ENCODE assay signal across 20 mouse cellular contexts in the genomic region with DNA sequence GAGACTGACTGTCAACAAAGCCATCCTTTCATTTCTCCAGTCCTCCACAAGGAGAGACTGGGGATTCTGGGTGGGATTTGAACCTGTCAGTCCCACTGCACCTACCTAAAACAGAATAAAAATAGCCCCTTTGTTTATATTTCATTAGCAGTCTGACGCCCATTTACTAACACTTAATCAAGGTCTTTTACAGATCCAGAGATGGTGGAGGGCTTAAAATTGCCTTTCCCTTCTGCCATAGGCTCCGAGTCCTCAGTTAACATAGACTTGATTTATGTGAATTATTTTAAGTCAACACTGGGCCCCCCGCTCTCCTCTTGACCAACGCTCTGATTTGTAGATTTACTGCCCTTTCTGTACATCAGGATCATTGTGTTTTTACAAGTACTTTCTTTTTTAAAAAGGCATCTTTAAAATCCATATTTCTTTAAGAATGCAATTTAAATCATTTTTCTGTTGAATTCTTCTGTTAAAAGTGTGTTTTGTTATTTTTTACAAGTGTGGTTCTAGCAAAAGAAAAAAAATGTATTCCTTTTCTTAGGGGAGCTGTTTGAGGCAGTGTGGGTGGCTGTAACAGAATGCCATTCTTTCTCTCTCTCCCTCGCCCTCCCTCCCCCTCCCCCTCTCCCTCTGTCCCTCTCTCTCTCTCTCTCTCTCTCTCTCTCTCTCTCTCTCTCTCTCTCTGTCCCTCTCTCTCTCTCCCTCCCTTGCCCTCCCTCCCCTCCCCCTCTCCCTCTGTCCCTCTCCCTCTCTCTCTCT.
DNase-seq lines count a peak whose midpoint lies in the region; ATAC-seq and TF ChIP-seq lines count a peak whose summit lies in the region.
"Had no signal": no experiment of that assay in that cellular context is flagged by ENCODE, and none has a peak within 500 bp of the region (broad histone marks: within the 10 kb centered on the region; RNA-seq: fewer than 3 reads in every experiment).

No protein-coding gene starts in this region.

- no peak for ATAC-seq in kidney, postnatal 0 days (replicated peaks; ENCODE audit: low FRiP score, low read depth)
- ATAC-seq in limb, embryonic 12.5 days (ENCODE audit: insufficient number of reproducible peaks, insufficient read depth, low FRiP score, low TSS enrichment, low read depth): peak; percentile 59; the same call in 1 of the 2 replicates
- ATAC-seq: forebrain, embryonic 16.5 days; hindbrain, postnatal 0 days had no signal

- no peaks in the 10 kb centered on the region for H3K4me1 ChIP-seq in kidney, postnatal 0 days (replicated peaks; ENCODE audit: insufficient read depth, low read length)
- no peaks in the 10 kb centered on the region for H3K4me1 ChIP-seq in cortical plate, adult 2 months (ENCODE audit: control insufficient read depth, insufficient read depth, low read length)
- no peaks in the 10 kb centered on the region for H3K4me1 ChIP-seq in limb, embryonic 12.5 days (replicated peaks)
- H3K4me1 ChIP-seq: embryonic facial prominence, embryonic 12.5 days; forebrain, embryonic 12.5 days; heart, embryonic 10.5 days; hindbrain, embryonic 13.5 days had no signal

- H3K4me3 ChIP-seq in kidney, postnatal 0 days (replicated peaks; ENCODE audit: low read depth, low read length): no peak overlapping the region
- H3K4me3 ChIP-seq in cortical plate, adult 2 months (ENCODE audit: insufficient read depth, low read length): no peak overlapping the region
- no peak overlapping the region for H3K4me3 ChIP-seq in limb, embryonic 12.5 days (replicated peaks)
- H3K4me3 ChIP-seq: embryonic facial prominence, embryonic 12.5 days; forebrain, embryonic 12.5 days; heart, embryonic 10.5 days; hindbrain, embryonic 13.5 days had no signal

- H3K9ac ChIP-seq in kidney, postnatal 0 days (ENCODE audit: low read depth, low read length): no peak overlapping the region
- H3K9ac ChIP-seq in limb, embryonic 12.5 days (replicated peaks): no peak overlapping the region
- H3K9ac ChIP-seq: embryonic facial prominence, embryonic 12.5 days; forebrain, embryonic 12.5 days; hindbrain, embryonic 13.5 days had no signal

- H3K4me2 ChIP-seq in kidney, postnatal 0 days (ENCODE audit: low read length): no peak overlapping the region
- H3K4me2 ChIP-seq in limb, embryonic 12.5 days: no peak overlapping the region
- H3K4me2 ChIP-seq: embryonic facial prominence, embryonic 12.5 days; forebrain, embryonic 12.5 days; hindbrain, embryonic 13.5 days had no signal

- no peak overlapping the region for H3K27ac ChIP-seq in kidney, postnatal 0 days
- H3K27ac ChIP-seq in cortical plate, adult 2 months (ENCODE audit: insufficient read depth, low read length): peak overlapping the region; percentile 87
- H3K27ac ChIP-seq in limb, embryonic 12.5 days: peak overlapping the region; percentile 35; the same call in 1 of the 2 replicates
- H3K27ac ChIP-seq: embryonic facial prominence, embryonic 12.5 days; forebrain, embryonic 12.5 days; heart, embryonic 10.5 days; hindbrain, embryonic 13.5 days; hindbrain, postnatal 0 days had no signal

- no peaks in the 10 kb centered on the region for H3K36me3 ChIP-seq in kidney, postnatal 0 days (ENCODE audit: insufficient read depth, low read length)
- no peaks in the 10 kb centered on the region for H3K36me3 ChIP-seq in limb, embryonic 12.5 days
- H3K36me3 ChIP-seq: embryonic facial prominence, embryonic 12.5 days; forebrain, embryonic 12.5 days; heart, embryonic 10.5 days; hindbrain, embryonic 13.5 days had no signal

- no peak for TF ChIP-seq CTCF in kidney, postnatal 0 days (IDR thresholded peaks at IDR 0.05; ENCODE audit: low read depth)
- no peak for TF ChIP-seq CTCF in cortical plate, adult 2 months (IDR thresholded peaks at IDR 0.05; ENCODE audit: extremely low read depth, insufficient read depth, low read length)

- 13% methylated on average over 5 of the region's 5 CpGs for WGBS in kidney, postnatal 0 days
- 34% methylated on average over 4 of the region's 5 CpGs for WGBS in limb, embryonic 12.5 days

- H3K27me3 ChIP-seq in kidney, postnatal 0 days (ENCODE audit: insufficient read depth, low read length): no peaks in the 10 kb centered on the region
- no peaks in the 10 kb centered on the region for H3K27me3 ChIP-seq in limb, embryonic 12.5 days
- H3K27me3 ChIP-seq: embryonic facial prominence, embryonic 12.5 days; forebrain, embryonic 12.5 days; hindbrain, embryonic 13.5 days had no signal

- TF ChIP-seq POLR2A in cortical plate, adult 2 months (IDR thresholded peaks at IDR 0.05; ENCODE audit: extremely low read depth, insufficient read depth, low read length): no peak

- peak; percentile 12 for DNase-seq in kidney, postnatal 0 days (ENCODE audit: low spot score)
- no peak for DNase-seq in kidney, postnatal 10 days
- DNase-seq in brain, adult 2 months (ENCODE audit: low read depth, low spot score): peak; percentile 58
- no peak for DNase-seq in gastrocnemius, postnatal 25 days
- no peak for DNase-seq in ovary, postnatal 36 days (ENCODE audit: low spot score)
- DNase-seq: adrenal gland, adult 8-10 months; adrenal gland, postnatal 36 days; cerebellum, adult 11 months; cerebellum, adult 8-10 months; cerebellum, postnatal 14 days; heart, adult 18-20 months; heart, postnatal 10 days had no signal

- no peaks in the 10 kb centered on the region for H3K9me3 ChIP-seq in kidney, postnatal 0 days (replicated peaks; ENCODE audit: low read length)
- no peaks in the 10 kb centered on the region for H3K9me3 ChIP-seq in limb, embryonic 12.5 days
- H3K9me3 ChIP-seq: embryonic facial prominence, embryonic 12.5 days; forebrain, embryonic 12.5 days; heart, embryonic 10.5 days; hindbrain, embryonic 13.5 days had no signal

Comparison
In these comparisons a context has a peak if more than half of its experiments do, and no peak if none do; other contexts are left out.
1. DNase-seq: peak in kidney, postnatal 0 days (single experiment) and brain, adult 2 months (single experiment); none in kidney, postnatal 10 days (single experiment), gastrocnemius, postnatal 25 days (single experiment) and ovary, postnatal 36 days (single experiment).